Mouse (Mus musculus): ENCODE measurements around the gene Slc19a1.

Gene Slc19a1

DNA sequence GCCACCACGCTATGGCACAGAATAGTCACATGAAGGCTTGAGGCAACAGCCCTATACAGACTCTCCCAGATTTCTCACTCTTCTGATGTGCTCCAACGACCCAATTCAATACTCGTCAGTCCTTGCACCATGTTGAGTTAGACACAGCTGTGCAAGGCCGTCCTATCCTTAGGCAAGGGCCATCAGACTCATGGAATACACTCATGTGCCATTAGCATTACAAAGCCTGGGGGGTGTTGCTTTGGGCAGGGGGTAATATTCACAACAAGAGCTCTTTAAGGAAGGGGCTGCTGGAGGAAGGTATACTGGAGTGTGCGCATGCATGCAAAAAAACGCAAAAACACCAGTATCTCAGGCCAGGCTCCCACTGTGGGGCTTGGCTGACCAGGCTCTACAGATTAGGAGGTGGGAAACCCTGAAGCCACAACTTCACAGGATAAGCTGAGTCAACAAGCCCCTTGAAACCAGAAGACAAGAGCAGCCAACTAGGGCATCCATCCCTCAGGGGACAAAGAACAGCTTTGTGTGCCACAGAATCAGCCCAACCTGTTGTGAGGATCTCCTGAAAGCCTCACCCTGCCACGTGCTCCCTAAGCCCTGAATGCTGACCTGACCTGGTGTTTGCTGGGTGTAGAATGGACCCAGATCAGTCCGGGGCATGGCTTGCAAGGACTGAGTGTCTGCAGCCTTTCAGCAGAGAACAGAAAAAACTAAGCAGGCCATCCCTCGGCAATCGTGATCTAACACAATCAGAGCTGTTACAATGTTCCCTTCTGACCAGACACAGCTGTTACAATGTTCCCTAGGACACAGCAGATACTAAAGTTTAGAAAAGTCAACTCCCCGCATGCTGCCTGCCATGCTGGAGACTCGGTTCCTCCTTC, 65.2 kb downstream of the Slc19a1 start:
- peak; percentile 22 for DNase-seq

GRCm38 (mm10) chr10:77097890-77098200, 65.8 kb downstream of the Slc19a1 start:
- no peak for DNase-seq

- DNase-seq: no peak
Observed at GRCm38 (mm10) chr10:77098619-77099018, 66.6 kb downstream of the Slc19a1 start.

DNA sequence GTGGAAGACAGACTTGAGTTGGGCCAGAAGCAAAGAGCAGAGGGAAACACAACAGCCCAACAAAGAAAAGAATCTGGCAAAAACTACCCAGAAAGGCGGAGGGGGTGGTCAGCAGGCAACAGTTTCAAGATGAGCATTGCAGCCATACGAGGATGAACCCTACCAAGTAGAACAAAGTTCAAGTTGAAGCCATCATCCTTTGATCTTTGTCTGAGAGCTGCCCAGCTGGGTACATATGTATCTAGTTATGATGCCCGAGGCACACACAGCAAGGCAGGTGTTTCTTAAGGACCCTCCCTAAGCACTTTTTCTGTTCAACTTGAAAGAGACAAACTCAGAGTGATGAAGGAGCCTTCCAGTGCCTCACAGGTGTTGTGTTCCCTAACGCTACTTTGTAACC, 67.7 kb downstream of the Slc19a1 start:
- no peak for DNase-seq

GRCm38 (mm10) chr10:77103689-77104088, 71.6 kb downstream of the Slc19a1 start:
- DNase-seq: no peak

GRCm38 (mm10) chr10:77104327-77104726, 72.3 kb downstream of the Slc19a1 start:
- DNase-seq: no peak

GRCm38 (mm10) chr10:77108106-77108505, 76.1 kb downstream of the Slc19a1 start:
- no peak for DNase-seq

GRCm38 (mm10) chr10:77110010-77110409, 78.0 kb downstream of the Slc19a1 start:
- DNase-seq: no peak

Measured in lung, postnatal 36 days (tissue).